Mouse (Mus musculus) liver, adult 2 months (tissue): ENCODE data around the gene Sec22c.

Experiments used
- CTCF ChIP-seq: fragments of 200-500 bp; IDR thresholded peaks from 2 replicates; pipeline ENCODE4 v1.5.1; 2011; ENCODE audit warnings: low read depth, low read length, control low read depth
- POLR2A ChIP-seq: fragments of 200-500 bp; IDR thresholded peaks from 2 replicates; pipeline ENCODE4 v1.6.1; 2011; ENCODE audit warnings: low read length, control low read depth; ENCODE audit not compliant: insufficient read depth; ENCODE audit errors: extremely low read depth

DNA sequence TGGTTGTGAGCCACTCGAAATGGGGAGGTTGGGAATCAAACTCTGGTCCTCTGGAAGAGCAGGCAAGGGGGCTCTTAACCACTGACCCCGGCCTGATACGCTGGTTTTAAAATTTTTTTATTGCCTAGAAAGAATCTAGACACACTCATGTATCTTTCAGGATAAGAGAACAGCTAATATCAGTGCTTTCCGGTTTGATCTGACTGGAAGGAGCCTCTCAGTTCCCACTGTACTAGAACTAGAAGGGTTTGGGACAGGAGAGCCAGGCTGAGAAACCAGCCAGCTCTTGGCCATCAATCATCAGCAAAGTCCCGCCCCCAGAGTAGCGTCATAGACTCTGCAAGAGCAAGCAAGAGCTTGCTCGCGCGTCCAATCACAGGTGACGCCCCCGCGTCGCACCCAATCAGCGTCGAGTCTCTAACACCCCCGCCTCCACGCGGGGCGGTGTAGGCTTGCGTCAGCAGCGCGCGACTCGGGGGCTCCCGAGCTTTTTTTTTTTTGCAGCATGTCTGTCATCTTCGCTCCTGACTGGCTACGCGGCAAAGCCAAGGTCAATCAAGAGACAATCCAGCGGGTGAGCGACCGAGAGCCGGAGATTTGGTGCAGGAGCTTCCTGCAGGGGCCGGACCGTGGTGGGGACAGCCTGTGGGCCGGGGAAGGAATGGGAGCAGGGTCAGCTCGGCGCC lies 4.8 kb upstream of the Sec22c start, which contains the start of gene Ss18l2:
- TF ChIP-seq CTCF (no peak), POLR2A (no peak; the same call in 1 of the 2 replicates)
